Mouse (Mus musculus): ENCODE results near the gene Prm3.
A peak's percentile ranks its signal among the peaks of the same experiment; 100 is the strongest.

Gene Prm3

GRCm38 (mm10) chr16:10774726-10775125 is 16.0 kb downstream of the Prm3 start:
- no peak for ATAC-seq (ENCODE audit: insufficient number of reproducible peaks, low FRiP score, low TSS enrichment)

GRCm38 (mm10) chr16:10773543-10773942 is 17.2 kb downstream of the Prm3 start:
- ATAC-seq (ENCODE audit: insufficient number of reproducible peaks, low FRiP score, low TSS enrichment): no peak

GRCm38 (mm10) chr16:10771769-10772510 is 18.8 kb downstream of the Prm3 start:
- ATAC-seq (ENCODE audit: insufficient number of reproducible peaks, low FRiP score, low TSS enrichment): no peak

GRCm38 (mm10) chr16:10770531-10771325 is 20.0 kb downstream of the Prm3 start:
- ATAC-seq (ENCODE audit: insufficient number of reproducible peaks, low FRiP score, low TSS enrichment): no peak

- no peak; the same call in 1 of the 2 replicates for ATAC-seq (ENCODE audit: insufficient number of reproducible peaks, low FRiP score, low TSS enrichment)
Measured at GRCm38 (mm10) chr16:10769661-10770060, 21.1 kb downstream of the Prm3 start.

GRCm38 (mm10) chr16:10768821-10769220 is 21.9 kb downstream of the Prm3 start:
- no peak for ATAC-seq (ENCODE audit: insufficient number of reproducible peaks, low FRiP score, low TSS enrichment)

- no peak; the same call in 1 of the 2 replicates for ATAC-seq (ENCODE audit: insufficient number of reproducible peaks, low FRiP score, low TSS enrichment)
Measured at GRCm38 (mm10) chr16:10767158-10767557, 23.6 kb downstream of the Prm3 start.

GRCm38 (mm10) chr16:10764323-10764722 is 26.4 kb downstream of the Prm3 start:
- no peak for ATAC-seq (ENCODE audit: insufficient number of reproducible peaks, low FRiP score, low TSS enrichment)

GRCm38 (mm10) chr16:10763540-10764264 is 27.0 kb downstream of the Prm3 start:
- ATAC-seq (ENCODE audit: insufficient number of reproducible peaks, low FRiP score, low TSS enrichment): no peak

- ATAC-seq (ENCODE audit: insufficient number of reproducible peaks, low FRiP score, low TSS enrichment): no peak
Measured at GRCm38 (mm10) chr16:10762569-10763180, 28.0 kb downstream of the Prm3 start.

GRCm38 (mm10) chr16:10761182-10761581 is 29.5 kb downstream of the Prm3 start:
- ATAC-seq (ENCODE audit: insufficient number of reproducible peaks, low FRiP score, low TSS enrichment): no peak

GRCm38 (mm10) chr16:10756168-10756567 is 34.5 kb downstream of the Prm3 start:
- no peak for ATAC-seq (ENCODE audit: insufficient number of reproducible peaks, low FRiP score, low TSS enrichment)

- ATAC-seq (ENCODE audit: insufficient number of reproducible peaks, low FRiP score, low TSS enrichment): no peak
Measured at GRCm38 (mm10) chr16:10754521-10755296, 36.0 kb downstream of the Prm3 start.

- ATAC-seq (ENCODE audit: insufficient number of reproducible peaks, low FRiP score, low TSS enrichment): peak; percentile 71
Measured at GRCm38 (mm10) chr16:10749824-10750223, 40.9 kb downstream of the Prm3 start.

- no peak for ATAC-seq (ENCODE audit: insufficient number of reproducible peaks, low FRiP score, low TSS enrichment)
Measured at GRCm38 (mm10) chr16:10749226-10749625, 41.5 kb downstream of the Prm3 start.

- ATAC-seq (ENCODE audit: insufficient number of reproducible peaks, low FRiP score, low TSS enrichment): no peak
Measured at GRCm38 (mm10) chr16:10741082-10741481, 49.6 kb downstream of the Prm3 start.

All from cerebellum, adult (tissue).